Mouse (Mus musculus): ENCODE results near the gene Jmjd7.

DNA sequence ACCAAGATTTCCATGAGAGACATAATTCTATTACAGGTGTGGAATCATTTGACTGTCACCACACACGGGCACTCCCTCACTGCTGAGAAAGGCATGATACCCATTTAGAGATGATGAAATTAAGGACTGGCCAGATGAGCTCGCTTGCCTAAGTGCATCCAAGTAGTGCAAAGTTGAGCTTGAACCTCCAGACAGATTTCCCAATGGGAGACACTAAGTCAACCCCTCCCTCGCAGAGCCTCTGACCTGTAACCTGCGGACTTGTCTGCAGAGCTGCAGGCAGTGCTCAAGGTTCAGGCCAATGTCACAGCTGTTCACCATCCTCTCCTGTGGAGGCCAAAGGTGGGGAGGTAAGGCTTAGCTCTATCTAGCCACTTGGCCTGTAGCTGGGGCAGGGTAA lies 31.5 kb downstream of the Jmjd7 start:
- no peak for TF ChIP-seq CHD2 (IDR thresholded peaks at IDR 0.05; ENCODE audit: low read depth, low read length)
- no peak for TF ChIP-seq HCFC1 (IDR thresholded peaks at IDR 0.05; ENCODE audit: borderline replicate concordance, insufficient read depth, low read length)

Data from ES-E14 (cell line).